Mouse (Mus musculus): Measurements from ENCODE around the gene Usp32.

DNA sequence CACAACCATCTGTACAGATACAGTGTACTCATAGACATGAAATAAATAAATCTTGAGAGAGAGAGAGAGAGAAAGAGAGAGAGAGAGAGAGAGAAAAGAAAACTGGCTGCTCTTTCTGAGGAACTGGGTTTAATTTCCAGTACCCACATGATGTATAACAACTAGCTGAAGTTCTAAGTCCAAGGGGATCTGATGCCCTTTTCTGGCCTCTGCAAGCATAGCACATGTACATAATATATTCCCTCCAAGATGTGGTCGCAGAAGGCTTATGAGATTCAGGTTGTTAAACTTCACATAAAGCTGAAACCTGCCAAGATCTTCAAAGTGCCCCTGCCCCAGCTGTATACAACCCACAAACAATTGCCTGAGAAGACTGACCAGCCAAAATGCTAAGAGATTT, 144.7 kb downstream of the Usp32 start:
- no peak for TF ChIP-seq CTCF (IDR thresholded peaks at IDR 0.05; ENCODE audit: extremely low read depth, insufficient read depth, low read length)
- TF ChIP-seq POLR2A (IDR thresholded peaks at IDR 0.05; ENCODE audit: extremely low read depth, insufficient read depth, low read length), result no peak

Measured in cortical plate, adult 2 months (tissue).